Mouse (Mus musculus) heart, postnatal 10 days (tissue): ENCODE results near the gene Abcc5. TPM values are rescaled to one million over a fixed set of nuclear protein-coding genes. Genes with fewer than 3 reads are reported as not detected.
"Not testable (repeated sequence)": the region's sequence is repeated elsewhere in the genome, so short reads cannot be mapped to it uniquely, and the experiment has no call there.

Experiments
- DNase-seq, 2 experiments: peaks; one replicate each; pipeline ENCODE4 v3.0.0; 2021
- intact Hi-C: fragments of 180-260 bp; cut with DNase I; formaldehyde crosslinking; loops from one replicate; pipeline ENCODE4 v1.15.1; 2025
- total RNA-seq, 2 experiments: library from RNA; stranded (reverse); gene quantifications; 2 replicates each; pipeline ENCODE4 v1.2.3; 2021

Abcc5 gene
- total RNA-seq, 2 experiments from 2014 or later = 48.1 to 53.5 TPM

- intact Hi-C loops = no loop called here
- DNase-seq = no peak
Measured at GRCm38 (mm10) chr16:20368221-20368620, 58.0 kb downstream of the Abcc5 start.

DNA sequence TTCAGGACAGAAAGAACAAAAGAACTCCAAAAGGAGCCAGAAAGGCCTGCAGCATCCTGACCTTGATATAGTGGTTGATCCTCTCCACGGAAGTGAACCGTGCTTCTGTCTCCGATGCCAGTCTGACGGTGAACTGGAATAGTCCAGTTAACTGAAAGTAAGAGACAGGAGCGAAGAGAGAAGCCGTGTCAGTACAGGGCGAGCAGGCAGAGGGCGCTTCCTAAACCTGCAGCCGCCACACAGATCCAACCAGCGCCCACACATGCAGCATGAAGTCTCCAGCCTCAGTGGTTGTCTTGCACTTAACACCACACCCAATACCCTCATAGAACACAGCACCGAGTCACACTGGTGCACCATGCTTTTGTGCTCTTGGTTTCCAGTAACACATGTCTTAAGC lies 64.1 kb downstream of the Abcc5 start:
- DNase-seq = no peak

DNA sequence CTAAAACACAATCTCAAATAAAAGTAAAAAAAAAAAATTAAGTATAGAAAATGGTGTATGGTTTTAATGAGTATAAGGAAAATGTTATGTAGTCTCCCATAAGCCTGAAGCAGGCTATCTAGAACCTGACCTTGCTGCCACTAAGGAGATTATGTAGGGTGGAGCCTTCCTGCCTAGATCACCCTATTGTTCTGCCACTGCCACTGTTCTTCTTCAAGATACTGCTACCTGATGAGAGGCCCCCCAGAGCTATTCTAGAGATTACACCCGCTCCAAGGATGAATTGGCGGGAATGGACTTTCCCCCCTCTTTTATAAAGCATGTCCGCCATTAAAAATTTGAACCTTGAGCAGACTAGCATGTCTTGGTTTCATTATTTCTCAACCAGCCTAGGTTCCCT lies 64.7 kb downstream of the Abcc5 start:
- intact Hi-C loops, DNase-seq: not testable (repeated sequence)

More for the DNA sequence above, 64.1 kb downstream of the Abcc5 start:
- intact Hi-C loops = no loop called here

GRCm38 (mm10) chr16:20359643-20360295 lies 66.4 kb downstream of the Abcc5 start:
- intact Hi-C loops = no loop called here
- no peak for DNase-seq

DNA sequence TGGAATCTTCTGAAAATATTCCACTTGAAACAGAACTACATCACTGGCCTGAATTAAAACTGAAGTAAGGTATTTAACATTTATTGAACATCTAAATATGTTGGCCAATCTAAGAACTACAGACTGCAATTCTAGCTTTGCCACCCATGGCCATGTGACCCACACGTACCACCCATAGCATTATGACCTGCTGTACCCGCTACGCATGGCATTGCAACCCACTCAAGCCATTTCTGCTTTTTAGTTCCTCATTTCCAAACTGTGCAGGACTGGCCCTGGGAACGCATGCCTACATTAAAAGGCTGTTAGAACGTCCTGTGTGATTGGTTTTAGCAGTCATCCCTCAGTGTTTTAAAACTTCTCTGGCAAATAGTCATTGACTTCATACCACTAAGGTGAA lies 68.4 kb downstream of the Abcc5 start:
- DNase-seq = no peak
- intact Hi-C loops = no loop called here

DNA sequence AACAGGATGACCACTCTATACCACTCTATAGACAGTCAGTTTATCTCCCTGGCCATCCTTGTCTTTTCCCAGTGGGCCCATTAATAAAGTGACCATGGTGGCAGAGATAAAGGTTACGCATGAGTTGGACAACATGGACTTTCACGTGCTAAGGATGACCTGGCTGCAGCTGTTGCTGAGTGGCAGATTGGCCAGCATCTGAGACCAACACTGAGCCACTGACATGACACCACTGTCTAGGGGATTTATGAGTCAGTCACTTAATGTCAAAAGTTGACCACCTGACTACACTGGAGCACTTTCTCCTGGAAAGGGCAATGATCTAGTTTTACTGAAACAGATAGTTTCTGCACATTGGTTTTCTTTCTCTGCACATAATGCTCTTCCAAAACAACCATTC lies 71.4 kb downstream of the Abcc5 start:
- no peak for DNase-seq
- intact Hi-C loops = no loop called here

DNA sequence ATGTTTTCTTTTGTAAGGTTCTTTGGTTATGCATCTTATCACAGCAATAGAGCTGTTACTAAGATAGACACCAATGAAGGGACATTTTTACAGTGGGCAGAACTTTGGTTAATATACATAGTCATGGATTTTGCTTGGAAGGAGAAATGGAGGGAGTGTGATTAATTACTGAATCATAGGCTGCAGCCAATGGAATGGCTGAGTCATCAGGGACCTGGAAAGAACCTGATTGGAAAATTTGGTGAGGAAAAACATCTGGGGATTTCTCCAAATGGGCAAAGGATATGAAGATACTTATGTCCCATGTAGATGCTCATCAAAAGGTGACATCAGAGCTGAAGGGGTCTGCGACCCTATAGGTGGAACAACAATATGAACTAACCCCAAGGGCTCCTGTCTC lies 72.2 kb downstream of the Abcc5 start:
- DNase-seq = no peak
- intact Hi-C loops = no loop called here

GRCm38 (mm10) chr16:20345464-20345863 lies 80.7 kb downstream of the Abcc5 start:
- intact Hi-C loops = no loop called here
- no peak for DNase-seq

- DNase-seq = no peak
- intact Hi-C loops = no loop called here
Measured at GRCm38 (mm10) chr16:20338616-20339015, 87.6 kb downstream of the Abcc5 start.

DNA sequence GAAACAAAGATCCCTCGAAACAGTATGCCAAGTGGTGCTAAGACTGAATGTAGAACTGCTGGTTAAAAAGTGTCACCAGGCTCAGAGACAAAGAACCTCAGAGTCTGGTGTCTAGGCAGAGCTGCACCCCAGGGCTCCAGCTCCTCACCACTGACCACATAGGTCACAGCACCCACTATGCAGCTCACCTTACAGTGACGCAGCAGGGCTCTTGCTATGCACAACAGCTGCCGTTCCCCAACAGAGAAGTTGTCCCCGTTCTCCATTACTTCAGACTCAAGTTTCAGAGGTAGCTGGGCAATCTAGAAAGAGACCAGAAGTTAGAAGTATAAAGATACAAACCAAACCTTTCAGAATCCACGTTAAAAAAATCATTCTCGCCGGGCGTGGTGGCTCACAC lies 91.3 kb downstream of the Abcc5 start:
- DNase-seq = no peak
- intact Hi-C loops = no loop called here

DNA sequence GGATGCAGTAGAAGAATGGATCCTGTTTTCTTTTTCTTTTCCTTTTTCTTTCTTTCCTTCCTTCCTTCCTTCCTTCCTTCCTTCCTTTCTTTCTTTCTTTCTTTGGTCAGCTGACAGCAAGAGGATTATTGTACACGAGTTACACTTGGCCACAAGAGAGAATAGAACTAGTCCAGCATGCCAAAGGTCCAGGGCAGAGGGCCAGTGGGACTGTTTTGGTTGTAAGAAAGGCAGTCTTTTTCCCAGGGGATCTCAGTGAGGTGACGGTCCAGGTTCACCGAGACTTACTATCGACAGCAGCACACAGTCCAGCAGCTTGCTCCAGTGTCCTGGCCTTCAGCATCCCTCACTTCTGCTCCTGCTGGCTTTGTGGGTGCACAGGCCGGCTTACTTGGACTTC lies 97.9 kb downstream of the Abcc5 start:
- intact Hi-C loops = no loop called here
- no peak for DNase-seq

- intact Hi-C loops = no loop called here
- DNase-seq = peak in 1 of 2 experiments; percentile 11
Measured at GRCm38 (mm10) chr16:20325286-20325685, 100.9 kb downstream of the Abcc5 start, which contains the start of gene Cyp2ab1. Gene Cyp2ab1 (minus strand): TSS chr16:20325404.

- no peak for DNase-seq
- intact Hi-C loops = no loop called here
Measured at GRCm38 (mm10) chr16:20323907-20324306, 102.3 kb downstream of the Abcc5 start.

- no peak for DNase-seq
- intact Hi-C loops = no loop called here
Measured at GRCm38 (mm10) chr16:20322274-20322673, 103.9 kb downstream of the Abcc5 start.

DNA sequence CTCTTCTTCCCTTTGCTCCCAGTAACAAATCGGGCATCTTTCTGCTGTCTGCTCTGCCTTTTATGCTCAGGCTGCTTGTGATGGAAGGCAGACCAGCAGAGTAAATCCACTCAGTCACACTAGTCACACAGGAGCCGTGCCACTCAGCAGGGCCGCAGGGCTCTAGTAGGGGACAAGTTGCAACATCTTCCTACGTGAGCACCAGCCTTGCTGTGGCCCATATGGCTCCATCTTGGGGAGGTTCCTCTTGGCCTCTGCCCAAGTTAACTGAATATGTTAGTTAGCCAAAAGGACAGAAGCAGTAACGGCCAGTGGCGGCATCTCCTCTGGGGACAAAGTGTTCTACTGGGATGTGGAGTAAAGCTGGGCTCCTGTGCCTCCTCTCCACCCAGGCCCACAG lies 109.4 kb downstream of the Abcc5 start:
- intact Hi-C loops = no loop called here

DNA sequence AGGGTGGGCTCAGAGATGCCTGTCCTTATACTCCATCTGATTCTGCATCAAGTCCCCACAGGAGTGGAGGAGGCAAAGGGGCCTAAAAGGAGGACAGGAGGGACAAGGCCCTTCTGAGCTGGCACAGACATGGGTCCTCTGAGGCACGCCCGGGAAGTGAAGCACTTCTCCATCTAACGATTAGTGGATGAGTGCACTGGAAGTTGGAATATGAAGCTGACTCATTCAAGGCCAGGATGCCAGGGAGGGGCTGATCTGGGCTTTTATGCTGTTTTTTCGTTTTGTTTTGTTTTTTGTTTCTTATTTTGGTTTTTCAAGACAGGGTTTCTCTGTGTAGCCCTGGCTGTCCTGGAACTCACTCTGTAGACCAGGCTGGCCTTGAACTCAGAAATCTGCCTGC lies 110.9 kb downstream of the Abcc5 start:
- intact Hi-C loops = no loop called here
- no peak for DNase-seq

More for the DNA sequence above, 109.4 kb downstream of the Abcc5 start:
- no peak for DNase-seq

DNA sequence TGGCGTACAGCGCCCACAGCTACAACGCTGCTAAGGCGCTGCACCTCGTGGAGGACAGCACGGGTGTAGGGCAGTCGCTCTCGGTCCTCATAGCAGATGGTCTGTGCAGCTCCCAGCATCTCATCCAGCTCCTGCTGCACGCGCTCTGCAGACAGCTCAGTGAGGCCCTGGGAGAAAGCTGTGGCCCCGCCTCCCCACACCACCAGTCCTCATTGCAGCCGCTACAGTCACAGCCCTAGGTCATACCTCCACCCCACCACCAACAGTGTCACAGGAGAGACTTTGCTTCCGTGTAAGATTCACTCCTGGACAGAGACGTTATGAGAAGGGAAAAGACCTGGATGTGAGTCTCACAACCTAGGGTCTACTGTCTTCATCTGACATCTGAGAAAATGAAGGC lies 113.9 kb downstream of the Abcc5 start:
- intact Hi-C loops = no loop called here
- no peak for DNase-seq

DNA sequence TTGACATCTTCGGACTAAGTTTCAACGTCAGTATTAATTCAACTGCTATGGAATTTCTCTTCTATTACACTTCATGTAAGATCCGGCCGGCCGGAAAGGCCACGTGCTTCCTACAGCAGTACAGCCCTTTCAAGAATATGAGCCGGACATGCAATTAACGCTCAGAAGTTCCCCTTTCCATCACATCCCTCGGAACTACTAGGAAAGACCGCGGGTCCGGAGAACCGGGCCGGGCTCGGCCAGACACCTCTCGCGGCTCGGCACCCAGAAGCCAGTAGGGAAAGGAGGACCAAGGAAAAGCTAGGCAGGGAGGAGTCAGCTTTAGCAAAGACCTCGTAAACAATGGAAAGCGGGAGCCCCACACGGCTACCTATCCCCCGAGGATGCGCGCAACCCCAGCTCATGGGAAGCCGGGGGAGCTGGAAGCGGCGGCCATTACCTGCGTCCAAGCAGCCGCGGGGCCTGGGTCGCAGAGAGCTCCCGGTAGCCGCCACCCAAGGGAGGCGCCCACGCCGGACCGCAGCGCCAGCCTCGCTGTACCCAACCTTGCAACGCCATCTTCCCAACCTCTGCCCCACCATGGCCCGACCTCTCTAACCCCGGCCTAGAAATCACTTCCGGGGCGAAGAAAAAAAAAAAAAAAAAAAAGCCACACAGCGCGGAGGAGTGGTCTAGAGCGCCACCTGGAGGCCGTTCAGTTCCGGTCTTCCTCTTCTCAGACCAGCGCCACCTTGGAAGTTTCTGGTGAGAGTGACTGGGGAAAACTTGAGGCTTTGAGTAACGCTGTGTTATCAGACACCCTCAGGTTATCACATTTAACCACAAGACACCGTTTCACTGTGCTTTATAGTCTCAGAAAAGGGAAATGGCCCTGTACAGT lies 124.2 kb downstream of the Abcc5 start, which contains the start of gene Parl:
Gene Parl (minus strand): TSS at position 618 of the 880 bp plus-strand sequence.
- peak; percentile 84 to 91 for DNase-seq
- intact Hi-C loops = loop anchor here (2.0 to 5.0 kb wide), 3 partner anchors 89 to 575 kb away; no protein-coding TSS in a partner anchor

- DNase-seq = no peak
- intact Hi-C loops = loop anchor here (5.0 kb wide), 2 partner anchors 177 to 573 kb away; no protein-coding TSS in a partner anchor
Measured at GRCm38 (mm10) chr16:20300076-20300475, 126.1 kb downstream of the Abcc5 start.
